Mouse (Mus musculus) Patski (cell line): ENCODE measurements at regions not wholly inside any gene's neighbourhood (a gene's known extent, or its start where the extent isn't known, plus 50 kb on each side); places are given as distances from the start of the nearest gene placed in this dataset.
"Not testable (repeated sequence)": the region's sequence is repeated elsewhere in the genome, so short reads cannot be mapped to it uniquely, and the experiment has no call there.

Experiments used
- ATAC-seq: fragments of 100-300 bp; one replicate; pipeline ENCODE4 v1.8.0; 2021
- CTCF ChIA-PET: fragments of 350-600 bp; sonication (Branson Sonifier 250); formaldehyde crosslinking; loops from one replicate; lab custom pipeline; 2022; ENCODE audit warnings: inconsistent platforms; lab: Charles Lee
- POLR2A ChIA-PET: fragments of 350-600 bp; sonication (Branson Sonifier 250); formaldehyde crosslinking; loops from one replicate; lab custom pipeline; 2022; ENCODE audit warnings: antibody characterized with exemption, inconsistent platforms; lab: Charles Lee
- DNase-seq: peaks from one replicate; pipeline ENCODE4 v3.0.0-alpha.2; 2011; ENCODE audit warnings: low read depth, low spot score
- H3K27me3 ChIP-seq: fragments of 371-371 bp; one replicate; pipeline ENCODE4 v1.5.1; 2021
- CTCF ChIP-seq: fragments of 100-300 bp; IDR thresholded peaks from one replicate; pipeline ENCODE4 v1.5.1; 2021
- in situ Hi-C: fragments of 300-500 bp; cut with MboI; formaldehyde crosslinking; loops from 3 replicates; pipeline ENCODE4 v1.11.1; 2018; ENCODE audit warnings: low pct_unique_long_range_greater_than_20kb, mixed read lengths

DNA sequence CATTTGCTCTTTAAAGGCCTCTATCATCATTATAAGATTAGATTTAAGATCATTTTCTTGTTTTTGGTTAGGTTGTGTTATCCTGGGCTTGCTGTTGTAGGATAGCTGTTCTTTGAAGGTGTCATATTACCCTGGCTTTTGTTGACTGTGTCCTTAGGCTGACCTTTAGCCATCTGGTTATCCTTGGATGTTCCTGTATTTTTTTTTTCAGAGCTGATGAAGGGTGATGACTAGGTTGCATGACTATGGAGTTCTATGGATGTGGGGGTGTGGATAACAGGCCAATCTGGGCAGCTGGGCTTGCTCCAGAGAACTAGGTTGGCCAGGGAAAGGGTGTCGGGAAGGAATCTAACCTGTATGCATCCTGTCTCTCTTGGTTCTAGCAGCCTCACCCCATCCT is 74.2 kb downstream of the Dmrta1 start:
- H3K27me3 ChIP-seq, result no peaks in the 10 kb centered on the region
- in situ Hi-C loops, result no loop called here
- CTCF ChIA-PET, result interaction anchor here (0.6 kb wide), 1 partner anchor 219 kb away, joined by 3 read pairs; no protein-coding TSS in a partner anchor
- no peak for DNase-seq
- TF ChIP-seq CTCF, result no peak
- POLR2A ChIA-PET, result no interaction called here
- ATAC-seq, result no peak

DNA sequence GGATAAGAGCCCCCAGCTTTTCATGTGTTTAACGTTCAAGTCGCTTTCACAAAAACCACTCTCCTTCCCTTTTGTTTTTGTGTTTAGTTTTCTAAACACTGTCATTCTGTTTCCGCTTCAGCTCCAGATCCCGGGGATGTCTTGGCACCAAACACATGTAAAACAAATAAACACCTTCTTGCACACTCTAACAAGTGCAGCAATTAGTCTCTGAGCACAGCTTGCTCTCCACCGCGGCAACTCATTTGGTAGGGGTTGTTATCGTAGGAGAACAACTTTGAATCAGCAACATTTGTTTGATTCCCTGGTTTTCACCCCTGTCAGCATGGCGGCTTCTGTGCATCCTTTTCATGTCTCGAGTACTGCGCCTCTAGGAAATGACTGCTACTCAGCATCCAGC is 97.0 kb downstream of the Dmrta1 start:
- peaks cover 9% of the 10 kb centered on the region for H3K27me3 ChIP-seq
- DNase-seq (no peak), ATAC-seq (no peak)
- POLR2A ChIA-PET, result no interaction called here
- no peak for TF ChIP-seq CTCF
- in situ Hi-C loops, result no loop called here
- CTCF ChIA-PET, result no interaction called here

DNA sequence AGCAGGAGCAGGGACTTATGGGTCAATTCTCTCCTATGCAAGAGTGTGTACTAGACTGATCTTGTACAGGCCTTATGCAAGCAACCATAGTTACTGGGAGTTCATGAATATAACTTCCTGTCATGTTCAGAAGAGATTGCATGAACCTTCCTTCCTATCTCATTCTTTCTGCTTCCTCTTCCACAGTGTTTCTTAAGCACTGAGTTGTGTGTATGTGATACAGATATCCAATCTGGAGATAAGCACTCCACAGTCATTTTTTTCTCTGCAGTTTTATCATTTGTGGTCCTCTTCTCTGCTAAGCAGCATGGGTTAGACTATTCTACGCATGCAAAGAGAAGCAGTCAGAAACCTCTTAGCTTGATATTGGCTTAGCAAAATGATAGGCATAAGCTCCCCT is 102.3 kb downstream of the Dmrta1 start:
- H3K27me3 ChIP-seq, result peaks cover 4% of the 10 kb centered on the region
- DNase-seq (no peak), ATAC-seq (no peak)
- ChIA-PET CTCF (interaction anchor here (1.1 kb wide), 1 partner anchor 12 kb away, joined by 3 read pairs; no protein-coding TSS in a partner anchor), POLR2A (no interaction called here)
- no peak for TF ChIP-seq CTCF
- in situ Hi-C loops, result no loop called here

DNA sequence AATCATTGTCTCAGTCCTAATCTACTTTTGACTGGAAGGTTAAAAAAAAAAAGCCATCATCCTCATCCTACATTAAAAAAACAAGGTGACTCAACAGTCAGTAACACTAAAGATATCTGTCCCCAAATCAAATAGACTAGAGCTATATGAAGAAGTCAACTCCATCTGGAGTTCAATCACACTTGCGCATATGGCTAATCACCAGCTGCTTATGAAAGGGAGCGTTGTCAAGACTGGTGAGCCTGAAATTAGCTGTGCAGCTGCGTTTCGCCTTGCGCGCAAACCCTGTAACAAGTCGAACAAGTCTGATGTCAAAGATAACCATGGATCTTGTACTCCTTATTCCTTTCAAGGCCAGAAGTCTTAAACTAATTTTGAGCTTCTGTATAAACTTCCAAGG is 137.6 kb downstream of the Dmrta1 start:
- H3K27me3 ChIP-seq, result no peaks in the 10 kb centered on the region
- ChIA-PET CTCF (no interaction called here), POLR2A (no interaction called here)
- TF ChIP-seq CTCF, result no peak
- no peak for ATAC-seq
- no peak for DNase-seq
- in situ Hi-C loops, result no loop called here

DNA sequence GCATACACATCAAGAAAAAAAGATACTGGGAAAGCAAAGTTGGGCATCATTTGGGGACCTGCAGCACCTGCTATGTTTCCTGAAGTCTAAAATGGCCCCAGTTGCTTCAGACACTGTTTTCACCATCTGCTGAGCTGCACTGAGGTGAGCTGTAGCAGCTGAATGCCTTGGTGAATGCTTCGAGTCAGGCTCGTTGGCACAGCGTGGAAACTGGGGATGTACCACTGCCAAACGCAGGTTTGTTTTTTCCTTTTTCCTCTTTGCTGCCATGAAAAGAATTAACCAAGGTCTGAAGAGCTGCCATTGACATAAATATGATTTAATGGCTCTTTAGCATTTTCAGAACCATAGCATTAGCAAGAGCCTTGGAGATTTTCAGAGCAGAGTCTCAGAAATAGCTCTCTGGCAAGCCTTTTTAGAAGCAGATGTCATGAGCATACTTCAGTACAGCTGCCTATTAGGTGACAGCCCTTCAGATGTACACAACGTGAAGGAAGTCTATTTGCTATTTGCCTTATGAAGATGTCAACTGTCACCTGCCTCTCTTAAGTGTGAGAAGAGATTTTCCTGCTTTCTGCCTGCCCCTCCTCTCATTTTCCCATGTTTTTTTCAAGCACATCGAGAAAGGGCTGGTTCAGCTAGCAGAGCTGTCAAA is 155.4 kb downstream of the Dmrta1 start:
- H3K27me3 ChIP-seq, result peaks cover 4% of the 10 kb centered on the region
- no peak for DNase-seq
- POLR2A ChIA-PET, result no interaction called here
- CTCF ChIA-PET, result no interaction called here
- TF ChIP-seq CTCF, result no peak
- in situ Hi-C loops, result no loop called here
- ATAC-seq, result no peak

DNA sequence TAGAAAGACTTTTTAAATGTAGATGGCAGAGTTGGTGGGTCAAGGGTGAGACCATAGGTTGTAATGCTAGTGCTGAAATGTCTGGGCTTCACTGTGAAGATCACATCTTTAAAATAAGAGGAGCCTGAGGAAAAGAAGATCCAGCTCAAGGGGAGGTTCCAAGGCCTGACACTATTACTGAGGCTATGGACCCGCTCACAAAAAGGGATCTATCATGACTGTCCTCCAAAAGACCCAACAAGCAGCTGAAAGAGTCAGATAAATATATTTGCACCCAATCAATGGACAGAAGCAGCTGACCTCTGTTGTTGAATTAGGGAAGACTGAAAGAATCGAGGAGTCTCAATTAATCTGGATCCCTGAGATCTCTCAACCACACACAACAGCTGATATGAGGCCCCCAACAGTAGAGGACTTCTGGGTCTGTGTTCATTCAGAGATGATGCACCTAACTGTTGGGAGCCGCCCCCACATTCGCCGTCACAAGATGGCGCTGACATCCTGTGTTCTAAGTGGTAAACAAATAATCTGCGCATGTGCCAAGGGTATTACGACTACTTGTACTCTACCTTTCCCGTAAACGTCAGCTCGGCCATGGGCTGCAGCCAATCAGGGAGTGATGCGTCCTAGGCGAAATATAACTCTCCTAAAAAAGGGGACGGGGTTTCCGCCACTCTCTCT is 196.3 kb downstream of the Dmrta1 start:
- DNase-seq, CTCF ChIA-PET, in situ Hi-C loops, ATAC-seq, H3K27me3 ChIP-seq, POLR2A ChIA-PET: not testable (repeated sequence)

DNA sequence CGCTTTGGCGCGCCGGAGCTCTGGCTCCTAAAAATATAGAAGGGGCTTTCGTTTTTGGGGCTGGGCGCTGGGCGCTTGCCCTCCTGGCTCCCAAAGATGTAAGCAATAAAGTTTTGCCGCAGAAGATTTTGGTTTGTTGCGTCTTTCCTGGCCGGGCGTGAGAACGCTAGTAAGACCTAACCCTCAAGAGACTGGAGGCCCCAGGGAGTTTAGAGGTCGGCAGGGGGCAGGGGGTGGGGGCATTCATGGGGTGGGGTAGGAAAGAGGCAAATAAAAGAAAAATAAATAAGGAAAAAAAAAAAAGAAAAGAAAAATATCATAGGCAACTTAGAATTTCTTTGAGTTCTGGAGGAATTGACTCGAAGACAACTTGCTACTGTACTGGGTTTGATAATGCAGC is 196.9 kb downstream of the Dmrta1 start:
- POLR2A ChIA-PET, CTCF ChIA-PET, ATAC-seq, DNase-seq, in situ Hi-C loops, H3K27me3 ChIP-seq: not testable (repeated sequence)

DNA sequence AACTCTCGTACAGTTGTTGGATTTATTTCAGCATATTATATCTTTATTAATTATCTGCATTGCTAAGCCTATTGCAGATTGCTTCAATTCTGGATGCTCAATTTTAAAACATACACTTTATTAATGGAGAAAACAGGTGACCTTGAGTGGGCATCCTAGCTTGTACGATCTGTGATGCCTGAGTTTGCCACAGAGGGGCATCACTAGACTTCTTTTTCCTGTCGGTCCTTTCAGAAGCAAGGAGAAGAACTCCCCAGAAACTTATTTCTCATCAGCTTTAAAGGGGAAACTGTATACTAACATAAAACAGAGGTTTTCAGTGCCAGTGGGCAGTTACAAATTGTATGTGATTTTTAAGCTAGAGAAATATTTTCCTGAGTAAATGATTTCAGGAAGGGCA is 201.8 kb downstream of the Dmrta1 start:
- ChIA-PET CTCF (no interaction called here), POLR2A (no interaction called here)
- no peaks in the 10 kb centered on the region for H3K27me3 ChIP-seq
- in situ Hi-C loops, result no loop called here
- ATAC-seq, result no peak
- no peak for DNase-seq
- TF ChIP-seq CTCF, result peak; percentile 26

DNA sequence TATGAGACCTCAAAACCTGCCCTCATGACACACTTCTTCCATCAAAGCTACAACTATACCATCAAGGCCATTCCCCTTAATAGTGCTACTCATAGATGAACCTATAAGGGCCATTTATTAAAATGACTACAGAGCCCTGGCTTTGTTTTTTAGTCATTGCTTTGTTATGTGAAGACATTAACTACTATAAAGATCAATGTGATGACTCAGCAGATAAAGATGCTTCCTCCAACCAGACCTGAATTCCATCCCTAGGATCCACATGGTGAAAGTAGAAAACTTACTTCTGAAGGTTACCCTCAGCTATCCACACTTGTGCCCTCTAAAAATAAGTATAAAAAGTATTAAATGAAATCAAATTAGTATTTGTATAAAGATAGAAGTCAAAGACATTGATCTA is 230.4 kb downstream of the Dmrta1 start:
- no peaks in the 10 kb centered on the region for H3K27me3 ChIP-seq
- ChIA-PET CTCF (no interaction called here), POLR2A (no interaction called here)
- TF ChIP-seq CTCF, result no peak
- DNase-seq, result no peak
- ATAC-seq, result no peak
- in situ Hi-C loops, result no loop called here

DNA sequence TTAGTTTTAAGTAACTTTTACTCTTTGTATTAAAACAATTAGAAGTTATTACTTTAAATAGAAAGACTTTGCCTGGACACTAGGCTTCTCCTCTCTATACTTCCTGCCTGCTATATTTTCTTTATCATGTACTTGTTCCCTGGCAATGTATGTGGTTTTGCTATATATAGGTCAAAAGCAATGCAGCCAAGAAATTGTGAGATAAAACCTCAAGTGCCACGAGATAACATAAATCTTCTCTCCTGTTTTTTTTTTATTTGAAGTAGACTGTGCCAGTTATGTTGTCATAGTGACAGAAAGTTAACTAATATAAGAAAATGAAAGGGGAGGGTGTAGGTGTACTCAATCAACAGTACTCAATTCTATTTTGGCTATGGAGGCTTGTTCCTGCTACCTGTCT is 258.4 kb downstream of the Dmrta1 start:
- TF ChIP-seq CTCF, result no peak
- in situ Hi-C loops, result no loop called here
- CTCF ChIA-PET, result no interaction called here
- no peak for ATAC-seq
- no peaks in the 10 kb centered on the region for H3K27me3 ChIP-seq
- POLR2A ChIA-PET, result no interaction called here
- no peak for DNase-seq

DNA sequence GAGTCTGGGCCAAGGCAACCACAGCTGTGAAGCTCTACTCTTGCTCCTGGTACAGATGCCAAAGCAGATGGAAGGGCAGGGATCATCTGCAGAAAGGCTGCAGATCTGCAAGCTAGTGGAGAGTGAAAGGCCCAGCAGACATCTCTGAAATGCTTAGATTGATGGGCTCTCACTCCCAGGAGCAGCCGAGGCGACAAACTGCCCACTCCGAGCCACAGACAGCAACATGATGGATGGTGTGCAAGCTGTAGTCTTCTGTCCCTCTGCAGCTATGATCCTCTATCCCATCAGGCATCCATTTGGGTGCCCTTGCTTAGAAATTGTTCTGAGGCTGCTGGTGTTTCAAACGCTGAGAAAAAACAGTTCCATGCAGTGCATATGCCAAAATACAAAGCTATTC is 262.1 kb downstream of the Dmrta1 start:
- DNase-seq (no peak), ATAC-seq (no peak)
- ChIA-PET POLR2A (no interaction called here), CTCF (no interaction called here)
- in situ Hi-C loops, result no loop called here
- no peaks in the 10 kb centered on the region for H3K27me3 ChIP-seq
- TF ChIP-seq CTCF, result no peak
